Comparison of ENCODE assay signal across 25 mouse cellular contexts in genomic region chr4:137753199-137753598, GRCm38 (mm10). TPM values are rescaled to one million over a fixed set of nuclear protein-coding genes. Genes with fewer than 3 reads are reported as not detected.
DNase-seq lines count a peak whose midpoint lies in the region; ATAC-seq and TF ChIP-seq lines count a peak whose summit lies in the region.
"Had no signal": no experiment of that assay in that cellular context is flagged by ENCODE, and none has a peak within 500 bp of the region (broad histone marks: within the 10 kb centered on the region; RNA-seq: fewer than 3 reads in every experiment).

No protein-coding gene starts in this region.

- no peaks in the 10 kb centered on the region for H3K9me3 ChIP-seq in liver, embryonic 14.5 days (ENCODE audit: control insufficient read depth, low read length)
- H3K9me3 ChIP-seq in liver, postnatal 0 days (ENCODE audit: low read length), result no peaks in the 10 kb centered on the region
- H3K9me3 ChIP-seq in forebrain, embryonic 16.5 days (ENCODE audit: control insufficient read depth, low read length), result no peaks in the 10 kb centered on the region
- H3K9me3 ChIP-seq in forebrain, embryonic 14.5 days (replicated peaks; ENCODE audit: control insufficient read depth, low read length), result no peaks in the 10 kb centered on the region
- H3K9me3 ChIP-seq: forebrain, embryonic 12.5 days; heart, embryonic 15.5 days; hindbrain, embryonic 10.5 days; hindbrain, embryonic 13.5 days; intestine, embryonic 15.5 days had no signal

- H3K4me1 ChIP-seq in liver, embryonic 14.5 days (replicated peaks; ENCODE audit: control insufficient read depth in 2 of 2, insufficient read depth in 2 of 2, low read length in 1 of 2), result peaks cover 39% of the 10 kb centered on the region in 2 experiments
- H3K4me1 ChIP-seq in liver, postnatal 0 days (ENCODE audit: insufficient read depth), result peaks cover 27% of the 10 kb centered on the region
- no peaks in the 10 kb centered on the region for H3K4me1 ChIP-seq in forebrain, embryonic 16.5 days (replicated peaks; ENCODE audit: control insufficient read depth, insufficient read depth, low read length)
- no peaks in the 10 kb centered on the region for H3K4me1 ChIP-seq in forebrain, embryonic 14.5 days (ENCODE audit: control insufficient read depth, insufficient read depth, low read length)

- H3K4me3 ChIP-seq in liver, embryonic 14.5 days (ENCODE audit: insufficient read depth in 1 of 2, low read depth in 2 of 2, low read length in 2 of 2), result no peak overlapping the region; a peak in 1 of 4 replicates
- H3K4me3 ChIP-seq in liver, postnatal 0 days (ENCODE audit: low read depth, low read length), result no peak overlapping the region
- H3K4me3 ChIP-seq in forebrain, embryonic 16.5 days (replicated peaks; ENCODE audit: low read length), result no peak overlapping the region
- no peak overlapping the region for H3K4me3 ChIP-seq in forebrain, embryonic 14.5 days (ENCODE audit: low read depth, low read length)
- H3K4me3 ChIP-seq: forebrain, embryonic 12.5 days; gastrocnemius, adult 2 months; heart, embryonic 15.5 days; hindbrain, embryonic 10.5 days; hindbrain, embryonic 13.5 days; intestine, embryonic 15.5 days had no signal

- TF ChIP-seq CTCF in liver, embryonic 14.5 days (IDR thresholded peaks at IDR 0.05; ENCODE audit: low read depth), result no peak
- no peak for TF ChIP-seq CTCF in liver, postnatal 0 days (IDR thresholded peaks at IDR 0.05; ENCODE audit: low read depth)

- TF ChIP-seq EP300 in liver, embryonic 14.5 days (IDR thresholded peaks at IDR 0.05; ENCODE audit: low read depth), result peak; percentile 25; the same call in 1 of the 2 replicates
- TF ChIP-seq EP300 in liver, postnatal 0 days (IDR thresholded peaks at IDR 0.05; ENCODE audit: low read depth), result 0 out of 2 replicates have a peak, but pooled peaks have one; percentile 19

- peaks cover 3% of the 10 kb centered on the region; the same call in 1 of the 2 replicates for H3K27me3 ChIP-seq in liver, embryonic 14.5 days (ENCODE audit: control insufficient read depth, insufficient read depth, low read length)
- H3K27me3 ChIP-seq in liver, postnatal 0 days (ENCODE audit: insufficient read depth, low read length), result no peaks in the 10 kb centered on the region
- no peaks in the 10 kb centered on the region for H3K27me3 ChIP-seq in forebrain, embryonic 16.5 days (replicated peaks; ENCODE audit: control insufficient read depth, insufficient read depth, low read length)
- no peaks in the 10 kb centered on the region for H3K27me3 ChIP-seq in forebrain, embryonic 14.5 days (replicated peaks; ENCODE audit: control insufficient read depth, insufficient read depth, low read length)
- H3K27me3 ChIP-seq: forebrain, embryonic 12.5 days; hindbrain, embryonic 13.5 days; intestine, embryonic 15.5 days had no signal

- peak overlapping the region; percentile 100 for H3K27ac ChIP-seq in liver, embryonic 14.5 days
- H3K27ac ChIP-seq in liver, postnatal 0 days (ENCODE audit: low read depth), result no peak overlapping the region
- no peak overlapping the region for H3K27ac ChIP-seq in forebrain, embryonic 16.5 days (ENCODE audit: low read length)
- no peak overlapping the region for H3K27ac ChIP-seq in forebrain, embryonic 14.5 days (ENCODE audit: low read depth, low read length)
- H3K27ac ChIP-seq: forebrain, embryonic 12.5 days; gastrocnemius, adult 2 months; heart, embryonic 15.5 days; hindbrain, embryonic 13.5 days; intestine, embryonic 15.5 days had no signal

- H3K9ac ChIP-seq in liver, embryonic 14.5 days (replicated peaks), result peak overlapping the region; percentile 90
- H3K9ac ChIP-seq in liver, postnatal 0 days (replicated peaks), result no peak overlapping the region; the same call in 1 of the 2 replicates
- no peak overlapping the region for H3K9ac ChIP-seq in forebrain, embryonic 16.5 days (replicated peaks; ENCODE audit: low read depth, low read length)
- no peak overlapping the region for H3K9ac ChIP-seq in forebrain, embryonic 14.5 days (ENCODE audit: low read length)
- H3K9ac ChIP-seq: forebrain, embryonic 12.5 days; forebrain, postnatal 0 days; heart, embryonic 15.5 days; hindbrain, embryonic 13.5 days; intestine, embryonic 15.5 days had no signal

- H3K36me3 ChIP-seq in liver, embryonic 14.5 days (replicated peaks; ENCODE audit: control insufficient read depth, insufficient read depth, low read depth), result no peaks in the 10 kb centered on the region
- 0 out of 2 replicates have a peak, but pooled peaks cover 2% of the 10 kb centered on the region for H3K36me3 ChIP-seq in liver, postnatal 0 days (replicated peaks; ENCODE audit: insufficient read depth, low read length)
- H3K36me3 ChIP-seq in forebrain, embryonic 16.5 days (ENCODE audit: control insufficient read depth, insufficient read depth), result no peaks in the 10 kb centered on the region
- H3K36me3 ChIP-seq in forebrain, embryonic 14.5 days (ENCODE audit: control insufficient read depth, insufficient read depth, low read length), result no peaks in the 10 kb centered on the region
- H3K36me3 ChIP-seq: forebrain, embryonic 12.5 days; heart, embryonic 15.5 days; hindbrain, embryonic 10.5 days; hindbrain, embryonic 13.5 days; intestine, embryonic 15.5 days had no signal

- DNase-seq in c-Kit-negative CD71-positive TER-119-positive erythroid progenitor cells, embryonic 14.5 days (ENCODE audit: low read depth, low spot score), result peak; percentile 50
- DNase-seq in c-Kit-positive CD71-positive TER-119-positive erythroid progenitor cells, embryonic 14.5 days (ENCODE audit: low spot score), result peak; percentile 49
- DNase-seq in liver, embryonic 14.5 days (ENCODE audit: low read depth in 3 of 3, low spot score in 3 of 3), result peak; percentile 38 to 48 (median 44)
- no peak for DNase-seq in liver, postnatal 0 days
- DNase-seq in forebrain, embryonic 14.5 days (ENCODE audit: low spot score), result no peak
- DNase-seq: adrenal gland, adult 8-10 months; adrenal gland, postnatal 25 days; cerebellum, adult 11 months; cerebellum, adult 8-10 months; cerebellum, postnatal 14 days; forebrain, postnatal 0 days; gastrocnemius, adult 2 months; gastrocnemius, postnatal 14 days; heart, adult 11 months; heart, postnatal 10 days; heart, postnatal 36 days had no signal

- 38% methylated on average over 7 of the region's 7 CpGs for WGBS in liver, embryonic 14.5 days (ENCODE audit: insufficient replicate concordance)
- WGBS in liver, postnatal 0 days (ENCODE audit: insufficient replicate concordance), result 63% methylated on average over 7 of the region's 7 CpGs
- 87% methylated on average over 7 of the region's 7 CpGs for WGBS in forebrain, embryonic 16.5 days
- 82% methylated on average over 7 of the region's 7 CpGs for WGBS in forebrain, embryonic 14.5 days

- peak overlapping the region; percentile 76 for H3K4me2 ChIP-seq in liver, embryonic 14.5 days (ENCODE audit: low read depth)
- peak overlapping the region; percentile 62 for H3K4me2 ChIP-seq in liver, postnatal 0 days (ENCODE audit: low read depth, low read length)
- H3K4me2 ChIP-seq in forebrain, embryonic 16.5 days (ENCODE audit: low read length), result no peak overlapping the region
- H3K4me2 ChIP-seq in forebrain, embryonic 14.5 days (ENCODE audit: low read length), result no peak overlapping the region
- H3K4me2 ChIP-seq: forebrain, embryonic 12.5 days; heart, embryonic 15.5 days; hindbrain, embryonic 13.5 days; intestine, embryonic 15.5 days had no signal

- ATAC-seq in liver, embryonic 14.5 days (ENCODE audit: insufficient read depth), result no peak
- ATAC-seq in liver, postnatal 0 days, result no peak
- no peak for ATAC-seq in forebrain, embryonic 16.5 days
- ATAC-seq in forebrain, embryonic 14.5 days, result no peak
- ATAC-seq: activated CD4-positive, CD25-positive, alpha-beta regulatory T cell, adult 4 months; CD4-positive, CD25-positive, alpha-beta regulatory T cell, adult 4 months; forebrain, postnatal 0 days; hindbrain, embryonic 16.5 days; intestine, embryonic 15.5 days had no signal

RNA-seq across cellular contexts. Expression of gene Alpl, which starts 43.0 kb away (rescaled TPM):
- 4.6 and 5.1 TPM in 2 replicates for polyA plus RNA-seq in liver, embryonic 14.5 days (2012; rRNA removed)
- polyA plus RNA-seq in liver, embryonic 14.5 days (2014; fragmentation: Nextera tagmentation; extraction: Ambion mirVana), result 5.1 and 6.1 TPM in 2 replicates
- polyA plus RNA-seq in liver, postnatal 0 days (2015; fragmentation: Nextera tagmentation; extraction: Ambion mirVana), result 14.7 and 18.7 TPM in 2 replicates
- 7.6 and 10.5 TPM in 2 replicates for polyA plus RNA-seq in forebrain, embryonic 16.5 days (2015; fragmentation: Nextera tagmentation; extraction: Ambion mirVana)
- 7.4 and 7.7 TPM in 2 replicates for polyA plus RNA-seq in forebrain, embryonic 14.5 days (2014; fragmentation: Nextera tagmentation; extraction: Ambion mirVana)

Comparison
In these comparisons a context has a peak if more than half of its experiments do, and no peak if none do; other contexts are left out.
1. DNase-seq: peak in c-Kit-negative CD71-positive TER-119-positive erythroid progenitor cells, embryonic 14.5 days (single experiment), c-Kit-positive CD71-positive TER-119-positive erythroid progenitor cells, embryonic 14.5 days (single experiment) and liver, embryonic 14.5 days (3 of 3); none in liver, postnatal 0 days (single experiment) and forebrain, embryonic 14.5 days (single experiment).
2. H3K4me2 ChIP-seq: peak in liver, embryonic 14.5 days (single experiment) and liver, postnatal 0 days (single experiment); none in forebrain, embryonic 16.5 days (single experiment) and forebrain, embryonic 14.5 days (single experiment).